In the genomic region with DNA sequence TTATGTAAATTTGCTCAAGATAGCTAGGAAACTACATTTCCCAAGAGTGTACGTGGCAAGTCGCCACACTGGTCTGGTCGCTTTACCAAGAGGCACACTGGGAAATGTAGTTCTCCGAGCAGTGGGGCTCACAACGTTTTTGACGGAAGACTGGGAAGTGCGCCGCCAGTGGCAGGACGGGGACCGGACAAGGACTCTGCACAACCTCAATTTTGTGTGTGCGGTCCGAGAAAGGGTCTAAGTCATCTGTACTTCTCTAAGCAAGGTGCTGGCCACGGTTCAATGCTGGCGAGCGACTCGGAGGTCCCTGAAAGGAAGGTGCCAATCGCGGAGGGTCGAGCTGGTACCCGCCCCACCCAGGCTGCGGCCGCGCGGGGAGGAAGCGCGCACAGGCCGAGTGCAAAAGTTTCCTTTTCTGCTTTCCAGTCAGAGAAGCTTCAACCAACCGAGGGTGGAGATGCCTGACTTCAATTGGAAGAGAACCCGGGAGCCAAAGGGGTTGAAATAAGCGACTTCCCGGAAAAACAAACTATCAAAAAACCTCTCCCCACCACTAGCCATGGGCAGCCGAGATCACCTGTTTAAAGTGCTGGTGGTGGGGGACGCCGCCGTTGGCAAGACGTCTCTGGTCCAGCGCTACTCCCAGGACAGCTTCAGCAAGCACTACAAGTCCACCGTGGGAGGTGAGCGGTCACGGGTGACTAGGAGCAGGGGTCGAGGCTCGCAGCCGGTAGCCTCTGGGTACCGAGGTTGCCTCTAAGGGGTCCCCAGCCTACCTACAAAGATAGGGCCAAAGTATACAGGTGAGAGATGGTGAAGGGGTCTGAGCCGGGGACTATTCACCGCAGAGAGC, we compare ENCODE assay signal across 8 mouse cellular contexts. TPM values are rescaled to one million over a fixed set of nuclear protein-coding genes. Genes with fewer than 3 reads are reported as not detected.
DNase-seq lines count a peak whose midpoint lies in the region; ATAC-seq and TF ChIP-seq lines count a peak whose summit lies in the region.

TSS of gene Rab29 (plus strand) at position 132 of the 853 bp plus-strand sequence.

- peak; percentile 87 for TF ChIP-seq CTCF in kidney, postnatal 0 days (IDR thresholded peaks at IDR 0.05; ENCODE audit: low read depth)

- peak; percentile 95 for ATAC-seq in erythroid progenitor cell, adult 5-6 weeks (replicated peaks; ENCODE audit: low FRiP score, poor library complexity, severe bottlenecking)
- ATAC-seq in heart, embryonic 12.5 days (ENCODE audit: insufficient number of reproducible peaks, low FRiP score), result peak; percentile 91
- ATAC-seq in kidney, postnatal 0 days (replicated peaks; ENCODE audit: low FRiP score, low read depth), result peak; percentile 96
- peak; percentile 97 for ATAC-seq in liver, embryonic 11.5 days (replicated peaks; ENCODE audit: low FRiP score)
- ATAC-seq in stomach, embryonic 14.5 days (ENCODE audit: insufficient number of reproducible peaks, insufficient read depth, low FRiP score, low read depth), result peak; percentile 93

- H3K4me3 ChIP-seq in heart, embryonic 12.5 days, result peak within 1 kb of the TSS; percentile 75
- peak within 1 kb of the TSS; percentile 62 for H3K4me3 ChIP-seq in kidney, postnatal 0 days (replicated peaks; ENCODE audit: low read depth, low read length)
- H3K4me3 ChIP-seq in liver, embryonic 11.5 days (ENCODE audit: low read depth, low read length), result peak within 1 kb of the TSS; percentile 66
- peak within 1 kb of the TSS; percentile 52 for H3K4me3 ChIP-seq in stomach, embryonic 14.5 days (ENCODE audit: low read depth, low read length)

- H3K9ac ChIP-seq in heart, embryonic 12.5 days, result peak within 1 kb of the TSS; percentile 60
- H3K9ac ChIP-seq in kidney, postnatal 0 days (ENCODE audit: low read depth, low read length), result peak within 1 kb of the TSS; percentile 62
- H3K9ac ChIP-seq in liver, embryonic 11.5 days (ENCODE audit: low read depth, low read length), result peak within 1 kb of the TSS; percentile 76
- peak within 1 kb of the TSS; percentile 41 for H3K9ac ChIP-seq in stomach, embryonic 14.5 days (replicated peaks; ENCODE audit: low read depth, low read length)

- peak within 1 kb of the TSS; percentile 76 for H3K4me2 ChIP-seq in heart, embryonic 12.5 days
- H3K4me2 ChIP-seq in kidney, postnatal 0 days (ENCODE audit: low read length), result peak within 1 kb of the TSS; percentile 86
- H3K4me2 ChIP-seq in liver, embryonic 11.5 days, result peak within 1 kb of the TSS; percentile 90
- H3K4me2 ChIP-seq in stomach, embryonic 14.5 days (replicated peaks; ENCODE audit: low read depth, low read length), result peak within 1 kb of the TSS; percentile 69

- H3K27ac ChIP-seq in heart, embryonic 12.5 days (ENCODE audit: poor library complexity, severe bottlenecking), result no peak within 1 kb of the TSS
- peak within 1 kb of the TSS; percentile 32; the same call in 1 of the 2 replicates for H3K27ac ChIP-seq in kidney, postnatal 0 days
- H3K27ac ChIP-seq in liver, embryonic 11.5 days (ENCODE audit: low read depth, low read length), result no peak within 1 kb of the TSS
- H3K27ac ChIP-seq in stomach, embryonic 14.5 days (ENCODE audit: low read length), result no peak within 1 kb of the TSS

- no peaks in the 10 kb centered on the region for H3K27me3 ChIP-seq in heart, embryonic 12.5 days (replicated peaks)
- H3K27me3 ChIP-seq in kidney, postnatal 0 days (ENCODE audit: insufficient read depth, low read length), result no peaks in the 10 kb centered on the region
- H3K27me3 ChIP-seq in liver, embryonic 11.5 days (replicated peaks; ENCODE audit: control insufficient read depth, insufficient read depth, low read length), result no peaks in the 10 kb centered on the region
- H3K27me3 ChIP-seq in stomach, embryonic 14.5 days (ENCODE audit: control insufficient read depth, insufficient read depth, low read length), result no peaks in the 10 kb centered on the region

- peak; percentile 93 to 95 for DNase-seq in B cell, adult 2 months
- peak; percentile 78 for DNase-seq in brain, embryonic 18.5 days (ENCODE audit: low read depth, low spot score)
- DNase-seq in kidney, postnatal 0 days (ENCODE audit: low spot score), result peak; percentile 98
- DNase-seq in liver, embryonic 11.5 days (ENCODE audit: low spot score), result peak; percentile 85
- DNase-seq in naive thymus-derived CD4-positive, alpha-beta T cell, adult 2 months (ENCODE audit: low read depth), result peak; percentile 95

- peaks cover 6% of the 10 kb centered on the region; the same call in 1 of the 2 replicates for H3K4me1 ChIP-seq in heart, embryonic 12.5 days (replicated peaks)
- H3K4me1 ChIP-seq in kidney, postnatal 0 days (replicated peaks; ENCODE audit: insufficient read depth, low read length), result peaks cover 3% of the 10 kb centered on the region; the same call in 1 of the 2 replicates
- H3K4me1 ChIP-seq in liver, embryonic 11.5 days (replicated peaks; ENCODE audit: control insufficient read depth, insufficient read depth, low read length), result 0 out of 2 replicates have a peak, but pooled peaks cover 2% of the 10 kb centered on the region
- no peaks in the 10 kb centered on the region for H3K4me1 ChIP-seq in stomach, embryonic 14.5 days (ENCODE audit: control insufficient read depth, insufficient read depth, low read length)

- H3K9me3 ChIP-seq in heart, embryonic 12.5 days (replicated peaks), result no peaks in the 10 kb centered on the region
- no peaks in the 10 kb centered on the region for H3K9me3 ChIP-seq in kidney, postnatal 0 days (replicated peaks; ENCODE audit: low read length)
- no peaks in the 10 kb centered on the region for H3K9me3 ChIP-seq in liver, embryonic 11.5 days (ENCODE audit: control insufficient read depth, low read length)
- no peaks in the 10 kb centered on the region for H3K9me3 ChIP-seq in stomach, embryonic 14.5 days (ENCODE audit: control insufficient read depth, low read depth, low read length)

- 1% methylated on average over 46 of the region's 46 CpGs for WGBS in heart, embryonic 12.5 days
- WGBS in kidney, postnatal 0 days, result under 1% methylated on average over 46 of the region's 46 CpGs
- WGBS in liver, embryonic 11.5 days, result 2% methylated on average over 46 of the region's 46 CpGs
- WGBS in stomach, embryonic 14.5 days, result under 1% methylated on average over 46 of the region's 46 CpGs

- H3K36me3 ChIP-seq in heart, embryonic 12.5 days, result 0 out of 2 replicates have a peak, but pooled peaks cover 3% of the 10 kb centered on the region
- no peaks in the 10 kb centered on the region for H3K36me3 ChIP-seq in kidney, postnatal 0 days (ENCODE audit: insufficient read depth, low read length)
- no peaks in the 10 kb centered on the region for H3K36me3 ChIP-seq in liver, embryonic 11.5 days (ENCODE audit: control insufficient read depth, insufficient read depth, low read length)
- no peaks in the 10 kb centered on the region for H3K36me3 ChIP-seq in stomach, embryonic 14.5 days (ENCODE audit: control insufficient read depth, insufficient read depth, low read length)

RNA-seq across cellular contexts. Expression of gene Rab29, which starts in this region (rescaled TPM):
- 4.3 and 4.6 TPM in 2 replicates for total RNA-seq in erythroid progenitor cell, adult 5-6 weeks (2015; ENCODE audit: low replicate concordance)
- 2.1 and 3.0 TPM in 2 replicates for total RNA-seq in erythroid progenitor cell, adult 5-6 weeks (2017; ENCODE audit: low replicate concordance)
- polyA plus RNA-seq in heart, embryonic 12.5 days (2016; fragmentation: Nextera tagmentation; extraction: Ambion mirVana), result 12.4 and 13.2 TPM in 2 replicates
- polyA plus RNA-seq in kidney, postnatal 0 days (2015; fragmentation: Nextera tagmentation; extraction: Ambion mirVana), result 23.4 and 26.7 TPM in 2 replicates
- 20.4 and 20.6 TPM in 2 replicates for polyA plus RNA-seq in liver, embryonic 11.5 days (2014; fragmentation: Nextera tagmentation; extraction: Ambion mirVana)
- polyA plus RNA-seq in stomach, embryonic 14.5 days (2014; fragmentation: Nextera tagmentation; extraction: Ambion mirVana), result 20.9 and 24.6 TPM in 2 replicates
